Mouse (Mus musculus) spleen, adult 2 months (tissue): ENCODE measurements around the gene Prps2.

ENCODE experiments used
- CTCF ChIP-seq: fragments of 200-500 bp; IDR thresholded peaks from 2 replicates; pipeline ENCODE4 v1.5.1; 2011; ENCODE audit warnings: mild to moderate bottlenecking, inconsistent platforms; ENCODE audit not compliant: insufficient read depth, insufficient read length, insufficient replicate concordance; ENCODE audit errors: extremely low read depth
- POLR2A ChIP-seq: fragments of 200-500 bp; IDR thresholded peaks from 2 replicates; pipeline ENCODE4 v1.6.1; 2011; ENCODE audit warnings: low read depth, low read length, inconsistent platforms

GRCm38 (mm10) chrX:167355965-167356364 lies 26.6 kb downstream of the Prps2 start:
- TF ChIP-seq CTCF (no peak), POLR2A (no peak)
